Mouse (Mus musculus): ENCODE measurements at regions not wholly inside any gene's neighbourhood (a gene's known extent, or its start where the extent isn't known, plus 50 kb on each side); places are given as distances from the start of the nearest gene placed in this dataset.
A peak's percentile ranks its signal among the peaks of the same experiment; 100 is the strongest.

GRCm38 (mm10) chr3:128723100-128723499 is 476.6 kb upstream of the Pitx2 start:
- no peak for DNase-seq (ENCODE audit: low read depth, low spot score)

GRCm38 (mm10) chr3:128720276-128720675 is 479.4 kb upstream of the Pitx2 start:
- DNase-seq (ENCODE audit: low read depth, low spot score), result no peak

- DNase-seq (ENCODE audit: low read depth, low spot score), result no peak
Observed at GRCm38 (mm10) chr3:128719226-128719625, 480.5 kb upstream of the Pitx2 start.

- DNase-seq (ENCODE audit: low read depth, low spot score), result no peak
Observed at GRCm38 (mm10) chr3:128707270-128707669, 492.4 kb upstream of the Pitx2 start.

GRCm38 (mm10) chr3:128668468-128669127 is 531.1 kb upstream of the Pitx2 start:
- no peak for DNase-seq (ENCODE audit: low read depth, low spot score)

GRCm38 (mm10) chr3:128665184-128665583 is 534.5 kb upstream of the Pitx2 start:
- no peak for DNase-seq (ENCODE audit: low read depth, low spot score)

GRCm38 (mm10) chr3:128636960-128637755 is 562.5 kb upstream of the Pitx2 start:
- no peak for DNase-seq (ENCODE audit: low read depth, low spot score)

GRCm38 (mm10) chr3:128627696-128628095 is 572.0 kb upstream of the Pitx2 start:
- DNase-seq (ENCODE audit: low read depth, low spot score), result no peak

- no peak for DNase-seq (ENCODE audit: low read depth, low spot score)
Observed at GRCm38 (mm10) chr3:128616675-128617074, 583.0 kb upstream of the Pitx2 start.

- no peak for DNase-seq (ENCODE audit: low read depth, low spot score)
Observed at GRCm38 (mm10) chr3:128613657-128614056, 586.0 kb upstream of the Pitx2 start.

GRCm38 (mm10) chr3:128610731-128611130 is 588.9 kb upstream of the Pitx2 start:
- DNase-seq (ENCODE audit: low read depth, low spot score), result no peak

GRCm38 (mm10) chr3:128608694-128609093 is 591.0 kb upstream of the Pitx2 start:
- no peak for DNase-seq (ENCODE audit: low read depth, low spot score)

- no peak for DNase-seq (ENCODE audit: low read depth, low spot score)
Observed at GRCm38 (mm10) chr3:128575339-128576129, 624.1 kb upstream of the Pitx2 start.

GRCm38 (mm10) chr3:128570551-128570950 is 629.1 kb upstream of the Pitx2 start:
- DNase-seq (ENCODE audit: low read depth, low spot score), result no peak

GRCm38 (mm10) chr3:128565386-128565785 is 634.3 kb upstream of the Pitx2 start:
- no peak for DNase-seq (ENCODE audit: low read depth, low spot score)

- peak; percentile 11 for DNase-seq (ENCODE audit: low read depth, low spot score)
Observed at GRCm38 (mm10) chr3:128546416-128547327, 650.5 kb upstream of the Fam241a start.

- DNase-seq (ENCODE audit: low read depth, low spot score), result no peak
Observed at GRCm38 (mm10) chr3:128525427-128525826, 629.3 kb upstream of the Fam241a start.

- no peak for DNase-seq (ENCODE audit: low read depth, low spot score)
Observed at GRCm38 (mm10) chr3:128520671-128521103, 624.6 kb upstream of the Fam241a start.

GRCm38 (mm10) chr3:128519913-128520316 is 623.8 kb upstream of the Fam241a start:
- DNase-seq (ENCODE audit: low read depth, low spot score), result no peak

- DNase-seq (ENCODE audit: low read depth, low spot score), result no peak
Observed at GRCm38 (mm10) chr3:128518806-128519205, 622.7 kb upstream of the Fam241a start.

GRCm38 (mm10) chr3:128471111-128471510 is 575.0 kb upstream of the Fam241a start:
- DNase-seq (ENCODE audit: low read depth, low spot score), result no peak
